Mouse (Mus musculus): ENCODE results near the gene Kif1a.

Gene Kif1a

DNA sequence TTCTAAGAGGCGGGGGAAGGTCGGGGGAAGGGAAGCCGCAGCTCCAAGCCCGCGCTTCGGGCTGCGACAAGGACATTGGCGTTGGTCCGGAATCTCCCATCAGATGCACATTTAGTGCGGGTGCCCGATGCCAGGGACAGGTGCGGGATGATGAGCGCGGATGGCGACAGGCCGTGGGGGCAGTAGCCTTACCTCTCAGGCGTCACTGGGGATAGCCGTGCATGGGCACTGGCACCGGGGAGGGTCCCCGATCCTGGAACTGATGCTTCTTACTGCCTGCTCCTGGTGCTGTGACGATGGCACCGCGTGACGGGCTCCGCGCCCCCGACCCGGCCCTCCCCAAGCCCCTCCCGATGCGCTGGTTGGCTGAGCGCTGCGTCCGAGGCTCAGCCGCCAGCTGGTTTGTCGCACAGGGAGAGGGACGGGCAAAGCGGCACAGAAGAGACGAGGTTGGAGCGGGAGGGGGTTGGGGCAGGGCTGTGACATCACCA lies at the start of gene Kif1a:
Gene Kif1a, minus strand, starts transcription at position 381 of the 491 bp plus-strand sequence.
- peak; percentile 87 for DNase-seq (ENCODE audit: low spot score)

DNA sequence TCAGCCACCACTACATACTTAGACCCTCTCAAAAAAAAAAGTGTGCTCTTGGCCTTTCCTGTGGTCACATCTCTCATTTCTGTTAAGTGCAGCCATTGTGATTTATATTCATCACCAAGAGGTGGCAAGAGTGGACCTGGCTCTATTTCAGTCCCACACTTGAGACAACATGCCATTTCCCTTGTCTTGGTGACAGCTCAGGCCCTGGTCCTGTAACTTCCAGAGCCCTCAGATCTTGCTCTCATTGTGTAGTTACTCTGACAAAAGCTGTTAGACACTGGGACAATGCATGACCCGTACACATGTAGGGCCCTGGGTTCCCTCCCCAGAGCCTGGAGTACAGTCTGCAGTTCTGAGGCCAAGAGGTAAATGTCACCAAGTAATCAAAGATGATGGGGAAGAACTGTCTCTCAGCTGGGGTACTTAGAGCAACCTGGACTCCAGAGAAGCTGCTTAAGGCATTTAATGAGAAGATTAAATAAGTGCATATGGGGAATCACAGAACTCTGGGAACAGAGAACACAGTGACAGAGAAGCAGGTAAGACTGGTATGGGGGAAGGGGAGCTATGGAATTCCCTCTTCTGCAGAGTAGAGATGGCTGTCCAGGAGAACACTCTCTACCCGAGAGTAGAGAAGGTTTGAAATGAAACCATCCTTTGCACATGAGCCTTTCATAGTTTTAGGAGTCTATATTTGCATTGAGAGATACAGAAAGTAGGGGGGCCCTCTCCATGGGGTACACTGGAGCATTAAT lies 49.3 kb upstream of the Kif1a start:
- DNase-seq (ENCODE audit: low spot score), result no peak

DNA sequence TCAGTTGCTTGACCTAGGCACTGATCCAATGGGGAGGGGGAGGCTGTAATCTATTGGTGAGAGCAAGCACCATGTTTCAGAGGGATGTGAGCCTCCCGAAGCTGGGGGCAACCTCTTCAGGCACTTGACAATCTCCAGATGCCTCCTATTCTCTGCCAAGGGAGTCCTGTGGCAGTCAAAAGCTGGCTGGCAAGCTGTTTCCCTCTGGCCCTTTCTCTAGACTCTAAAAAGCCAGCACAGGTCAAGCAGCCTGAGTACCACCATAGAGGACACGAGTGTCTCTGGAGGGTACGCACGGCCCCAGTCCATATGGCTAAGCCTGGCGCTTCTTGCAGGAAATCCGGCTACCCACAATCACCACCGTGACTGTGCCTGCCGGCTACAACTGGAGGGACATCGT lies 42.4 kb upstream of the Kif1a start:
- DNase-seq (ENCODE audit: low spot score), result no peak

DNA sequence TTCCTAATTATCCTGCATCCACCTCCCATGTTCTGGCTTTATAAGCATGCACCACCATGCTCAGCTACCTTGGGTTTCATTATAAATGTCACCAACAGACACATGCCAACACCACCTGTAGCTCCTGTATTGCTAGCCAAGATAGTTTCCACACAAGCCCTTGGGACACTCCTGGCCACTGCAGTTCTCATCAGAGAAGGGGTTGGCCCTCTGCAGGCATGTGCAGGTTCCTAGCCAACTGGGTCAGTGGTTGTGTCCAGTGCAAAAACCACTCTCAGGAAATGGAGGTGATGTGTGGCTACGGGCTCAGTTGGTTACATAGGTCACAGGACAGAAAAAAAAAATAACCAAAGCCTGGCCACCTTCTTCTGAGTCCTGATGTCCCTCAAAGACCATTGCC lies 41.1 kb upstream of the Kif1a start:
- no peak for DNase-seq (ENCODE audit: low spot score)

DNA sequence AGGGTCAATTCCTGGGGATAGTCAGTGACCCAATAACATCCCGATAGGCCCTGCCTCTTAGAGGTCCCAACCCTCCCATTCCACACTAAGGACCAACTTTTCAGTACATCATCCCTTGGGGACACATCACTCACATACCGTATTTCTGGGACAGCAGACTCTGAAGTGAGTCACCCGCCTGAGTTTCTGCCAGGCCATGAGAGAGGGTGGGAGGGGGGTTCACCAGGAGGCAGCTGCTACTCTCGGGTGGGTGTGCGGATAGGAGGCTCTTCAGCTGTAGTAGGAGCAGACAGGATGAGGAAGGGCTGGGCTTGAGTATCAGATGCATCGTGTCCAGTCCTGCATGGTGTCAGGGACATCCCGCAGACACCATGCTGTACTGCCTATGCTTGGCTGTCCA lies 38.0 kb upstream of the Kif1a start:
- no peak for DNase-seq (ENCODE audit: low spot score)

DNA sequence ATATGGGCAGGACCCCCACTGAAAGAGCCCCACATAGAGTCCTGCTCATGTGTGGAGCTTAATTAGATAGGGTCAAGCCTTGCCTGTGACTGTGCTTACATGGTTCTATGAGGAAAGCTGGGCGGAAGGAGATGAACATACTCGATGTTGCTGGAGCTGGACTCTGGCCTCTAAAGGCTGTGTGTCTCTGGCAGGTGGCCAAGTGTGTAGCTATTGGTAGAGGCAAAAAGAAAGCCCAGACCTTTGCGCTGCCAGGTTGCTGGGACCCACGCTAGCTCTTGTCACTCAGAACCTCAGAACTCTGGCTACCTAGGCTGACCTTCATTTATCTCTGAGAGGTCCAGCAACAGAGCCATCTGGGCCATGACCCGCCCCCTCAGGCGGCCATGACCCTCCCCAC lies 36.8 kb upstream of the Kif1a start:
- no peak for DNase-seq (ENCODE audit: low spot score)

DNA sequence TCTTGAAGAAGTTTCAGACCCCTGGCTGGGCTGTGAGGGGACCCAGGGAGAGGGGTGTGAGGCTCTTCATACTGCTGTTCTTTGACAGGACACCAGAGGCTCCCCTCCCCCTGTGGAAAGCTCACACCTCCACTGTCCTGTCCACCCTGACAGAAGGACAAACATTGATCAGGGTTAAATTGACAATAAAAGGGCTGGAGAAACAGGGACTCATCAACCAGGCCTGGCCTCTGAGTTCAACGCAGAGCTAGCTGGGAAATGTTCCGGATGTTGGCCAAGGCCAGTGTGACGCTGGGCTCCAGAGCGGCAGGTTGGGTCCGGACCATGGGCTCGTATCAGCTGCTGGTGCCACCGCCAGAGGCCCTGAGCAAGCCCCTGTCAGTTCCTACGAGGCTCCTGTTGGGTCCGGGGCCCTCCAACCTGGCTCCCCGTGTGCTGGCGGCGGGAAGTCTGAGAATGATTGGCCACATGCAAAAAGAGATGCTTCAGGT lies 33.3 kb upstream of the Kif1a start, which contains the start of gene Agxt:
Gene Agxt, plus strand, starts transcription at position 205 of the 491 bp plus-strand sequence.
- DNase-seq (ENCODE audit: low spot score), result no peak

DNA sequence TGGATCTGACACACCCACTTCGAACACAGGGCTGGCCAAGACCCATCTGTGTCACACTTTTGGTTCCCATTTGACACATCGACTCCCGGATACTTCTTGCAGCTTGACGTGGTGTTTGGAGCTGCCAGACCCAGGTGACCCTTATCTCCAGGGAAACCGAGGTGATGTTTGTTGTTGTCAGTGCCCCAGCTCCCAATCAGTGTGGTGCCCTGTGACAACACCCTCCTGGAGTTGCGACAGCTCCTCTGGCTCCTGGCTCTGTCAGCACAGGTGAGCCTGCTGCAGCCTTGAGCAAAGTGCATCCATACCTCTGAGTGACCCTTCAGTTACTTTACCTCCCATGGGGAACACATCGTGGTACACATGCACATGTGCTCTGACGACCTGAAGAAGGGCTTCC lies 30.9 kb upstream of the Kif1a start:
- DNase-seq (ENCODE audit: low spot score), result no peak

DNA sequence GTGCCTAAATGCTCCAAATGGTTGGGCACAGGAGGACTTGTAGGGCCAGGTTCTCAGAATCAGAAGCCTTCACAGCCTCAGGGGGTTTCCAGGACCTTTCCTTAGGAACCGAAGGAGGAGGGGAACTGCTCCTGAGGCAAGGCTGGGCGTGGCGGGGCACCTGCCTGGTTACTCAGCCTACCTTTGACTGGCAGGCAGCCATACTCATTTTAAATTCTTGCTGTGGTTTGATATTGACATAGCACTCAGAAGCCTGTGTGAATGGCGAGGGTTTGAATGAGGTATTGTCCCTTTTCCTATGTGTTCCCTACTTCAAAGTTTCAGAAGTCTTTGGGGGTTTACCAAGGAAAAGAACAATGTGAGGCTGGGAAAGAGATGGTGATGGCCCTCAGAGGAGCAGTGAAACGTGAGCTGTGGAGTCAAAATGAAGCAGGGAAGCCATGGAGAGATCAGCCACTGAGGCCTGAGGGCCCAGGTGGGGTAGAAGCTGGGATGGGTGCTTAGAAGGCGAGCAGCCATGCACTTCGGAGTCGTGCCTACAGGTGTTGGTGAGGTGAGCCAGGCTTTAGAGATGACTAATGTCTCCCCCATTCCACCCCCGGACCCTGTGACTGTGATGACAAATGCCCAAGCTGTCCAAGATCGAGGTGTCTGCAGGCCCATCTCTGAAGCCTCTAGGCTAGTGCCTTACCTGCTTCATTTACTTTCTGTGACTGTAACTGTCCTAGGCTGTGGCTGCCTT lies 28.7 kb upstream of the Kif1a start:
- no peak for DNase-seq (ENCODE audit: low spot score)

DNA sequence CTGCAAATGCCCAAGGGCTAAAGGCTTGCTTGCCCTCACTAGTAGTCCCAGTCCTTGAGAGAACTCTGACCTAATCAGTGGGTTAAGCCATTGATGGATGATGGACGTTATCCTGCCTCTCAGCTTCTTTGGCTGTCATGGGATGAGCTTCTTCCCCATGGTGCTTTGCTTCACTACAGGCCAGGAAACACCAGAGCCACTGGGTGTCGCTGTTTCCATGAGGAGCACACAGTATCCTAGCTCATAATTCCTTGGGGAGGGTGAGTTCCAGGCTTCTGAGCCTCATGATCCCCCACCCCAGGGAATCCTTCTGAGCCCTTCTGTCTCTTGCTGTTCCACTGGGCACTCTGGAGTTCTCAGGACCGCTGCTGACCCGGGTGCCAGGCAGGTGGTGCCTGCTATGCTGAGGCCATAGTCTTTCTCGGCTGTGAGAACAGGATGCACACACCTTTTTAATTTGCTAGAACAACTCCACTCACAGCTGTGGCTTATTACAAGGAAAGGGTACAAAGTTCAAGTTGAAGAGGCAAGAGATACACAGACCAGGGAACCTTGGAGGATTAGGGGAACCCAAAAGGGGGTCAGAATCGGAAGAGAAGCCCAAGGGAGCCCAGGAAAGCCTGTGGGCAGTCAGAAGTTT lies 27.1 kb upstream of the Kif1a start:
- peak; percentile 87 for DNase-seq (ENCODE audit: low spot score)

DNA sequence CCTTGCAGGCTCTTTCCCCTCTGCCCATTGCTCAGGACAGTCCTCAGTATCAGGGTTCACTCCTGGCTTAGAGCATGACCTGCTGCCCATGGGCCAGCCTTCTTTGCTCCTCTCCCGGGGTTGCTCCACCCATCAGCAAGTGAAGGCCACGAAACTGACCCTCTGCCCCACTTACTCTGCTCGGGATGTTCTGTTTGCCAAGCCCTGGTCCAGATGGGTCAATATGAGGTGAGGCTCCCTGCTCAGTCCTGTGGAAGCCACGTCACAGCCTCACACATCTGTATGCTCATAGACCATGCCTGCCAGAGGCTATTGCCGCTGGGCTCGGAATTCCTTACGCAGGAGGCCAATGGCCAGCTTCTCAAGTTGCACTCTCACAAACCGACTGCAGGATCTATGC lies 26.5 kb upstream of the Kif1a start:
- DNase-seq (ENCODE audit: low spot score), result no peak

DNA sequence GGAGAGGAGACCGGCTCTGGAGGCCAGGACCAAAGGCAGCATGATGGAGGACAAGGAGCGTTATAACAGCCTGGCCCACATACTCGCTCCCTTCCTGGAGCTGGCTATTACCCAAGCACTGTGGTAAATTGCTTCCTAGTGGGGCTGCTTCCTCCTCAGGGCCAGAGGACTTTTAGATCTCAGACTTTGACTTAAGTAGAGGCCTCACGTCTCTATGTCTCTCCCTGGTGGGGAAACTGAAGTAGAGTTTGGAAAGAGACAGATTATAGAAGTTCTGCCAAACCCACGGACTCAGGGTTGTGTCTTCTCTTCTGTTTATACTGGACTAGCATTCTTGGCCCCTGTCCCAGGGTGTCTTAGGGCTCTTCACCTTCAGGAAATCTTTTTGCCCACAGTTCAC lies 23.5 kb upstream of the Kif1a start:
- DNase-seq (ENCODE audit: low spot score), result no peak

DNA sequence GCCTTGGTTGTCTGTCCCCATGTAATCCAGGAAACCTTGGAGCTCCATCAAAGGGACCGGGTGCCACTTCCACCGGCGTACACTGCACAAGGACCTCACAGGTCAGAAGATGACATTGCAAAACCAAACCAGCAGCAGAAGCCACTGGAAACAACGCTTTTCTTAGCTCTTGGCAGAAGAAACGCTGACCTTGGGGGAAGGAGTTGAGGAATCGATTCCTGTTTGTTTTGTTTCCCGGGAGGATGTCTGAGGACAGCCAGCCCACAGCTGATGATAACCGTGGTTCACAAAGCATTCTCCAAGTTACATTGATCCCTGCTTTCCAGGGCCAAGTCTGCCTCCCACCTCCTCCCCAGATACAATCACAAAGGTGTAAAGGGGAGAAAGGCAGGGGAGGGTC lies 22.3 kb upstream of the Kif1a start:
- DNase-seq (ENCODE audit: low spot score), result no peak

DNA sequence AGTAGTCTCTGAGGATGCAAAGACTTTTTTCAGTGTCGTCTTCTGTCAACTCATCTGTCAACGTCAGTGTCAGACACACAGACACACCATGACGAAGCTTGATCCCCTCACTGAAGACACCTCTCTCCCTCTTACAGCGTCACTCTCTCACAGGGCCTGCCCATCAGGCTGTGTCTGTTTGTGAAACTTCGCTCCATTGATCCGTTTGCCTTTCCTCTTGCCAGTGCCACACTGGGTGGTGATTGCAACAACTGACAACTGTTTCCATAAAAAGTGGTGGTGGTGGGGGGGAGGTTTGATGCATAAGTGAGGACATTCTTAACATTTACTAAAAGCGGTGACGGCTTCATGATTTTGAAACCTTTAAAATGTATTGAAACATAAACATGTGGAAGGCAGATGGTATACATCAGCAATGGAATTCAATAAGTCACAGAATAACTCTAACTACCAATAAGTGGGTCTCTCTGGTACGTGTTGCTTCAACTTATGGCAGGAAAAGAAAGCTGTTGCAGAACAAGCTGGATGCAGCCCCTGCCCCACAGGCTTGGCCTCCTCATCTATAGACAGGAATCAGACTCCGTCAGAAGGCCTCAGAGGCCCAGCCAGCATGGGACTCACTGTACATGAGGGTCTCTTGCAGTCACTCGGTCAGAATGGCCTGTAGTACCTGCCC lies 21.6 kb upstream of the Kif1a start:
- no peak for DNase-seq (ENCODE audit: low spot score)

DNA sequence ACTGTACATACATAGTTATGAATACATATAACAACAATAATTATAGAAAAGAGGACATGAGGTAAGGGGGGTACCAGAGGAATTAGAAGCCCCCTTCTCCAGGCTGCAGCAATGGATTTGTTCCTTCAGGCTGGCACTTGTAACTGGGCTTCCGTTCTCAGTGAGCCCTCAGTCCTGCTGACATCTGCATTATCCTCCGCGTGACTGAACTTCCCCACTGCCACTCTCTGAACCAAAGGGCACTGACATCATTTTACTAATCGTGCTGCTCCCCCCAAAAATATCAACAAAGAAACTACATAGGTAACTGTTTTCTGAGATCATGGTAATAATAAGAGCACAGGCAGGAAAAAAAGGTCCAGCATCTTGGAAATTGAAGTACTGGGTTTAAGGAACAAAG lies 17.1 kb upstream of the Kif1a start:
- peak; percentile 46 for DNase-seq (ENCODE audit: low spot score)

DNA sequence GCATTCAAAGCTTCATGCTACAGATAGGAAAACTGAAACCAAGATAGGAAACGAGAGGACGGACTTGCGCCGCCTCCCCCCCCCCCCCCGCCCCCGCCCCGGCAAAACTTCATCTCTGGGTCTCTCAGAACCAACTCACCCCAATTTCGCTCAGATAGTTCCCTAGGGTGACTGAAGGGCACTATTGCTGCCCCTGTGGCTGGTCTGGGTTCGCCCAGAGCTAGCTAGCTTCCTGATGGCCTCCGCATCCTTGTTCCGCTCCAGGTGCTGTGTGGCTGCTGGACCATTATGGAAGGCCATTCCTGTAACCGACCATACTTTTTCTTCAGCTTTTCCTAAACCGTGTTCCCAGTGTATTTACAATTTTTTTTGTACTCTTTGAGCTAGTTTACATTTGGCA lies 13.7 kb upstream of the Kif1a start:
- DNase-seq (ENCODE audit: low spot score), result peak; percentile 34

DNA sequence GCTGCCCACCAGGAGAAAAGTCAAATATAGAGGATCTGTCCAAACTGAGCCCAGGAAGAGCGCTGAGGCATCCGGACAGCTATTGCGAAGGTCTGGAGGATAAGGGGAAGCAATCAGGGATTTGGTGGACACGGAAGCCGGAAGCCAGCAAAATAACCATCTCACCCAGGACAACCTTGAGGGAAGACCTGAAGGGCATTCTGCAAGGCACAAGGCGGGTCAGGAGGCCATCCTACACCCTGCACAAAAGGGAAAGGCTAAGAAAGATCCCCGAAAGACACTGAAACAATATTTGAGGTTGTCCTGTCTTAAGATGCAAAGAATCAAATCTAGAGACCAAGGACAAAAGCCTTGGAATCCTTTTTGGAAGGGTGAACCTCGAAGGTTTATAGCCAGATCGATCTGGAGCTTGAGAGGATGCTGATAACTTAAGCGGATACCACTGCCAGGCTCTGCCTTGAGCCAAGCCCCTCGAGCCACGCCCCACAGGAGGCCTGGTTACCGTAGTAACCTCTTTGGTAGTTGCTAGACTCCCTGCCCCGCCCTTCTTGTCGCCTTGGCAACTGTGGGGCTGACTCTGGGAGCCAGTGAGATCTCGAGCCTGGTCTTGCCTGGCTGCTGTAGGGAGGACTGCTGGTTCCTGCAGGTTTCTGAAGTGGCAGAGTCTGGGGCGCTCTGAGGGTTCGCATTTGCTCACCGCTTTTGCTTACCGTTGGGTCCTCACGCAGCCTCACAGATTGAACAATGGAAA lies 13.1 kb upstream of the Kif1a start:
- peak; percentile 97 for DNase-seq (ENCODE audit: low spot score)

DNA sequence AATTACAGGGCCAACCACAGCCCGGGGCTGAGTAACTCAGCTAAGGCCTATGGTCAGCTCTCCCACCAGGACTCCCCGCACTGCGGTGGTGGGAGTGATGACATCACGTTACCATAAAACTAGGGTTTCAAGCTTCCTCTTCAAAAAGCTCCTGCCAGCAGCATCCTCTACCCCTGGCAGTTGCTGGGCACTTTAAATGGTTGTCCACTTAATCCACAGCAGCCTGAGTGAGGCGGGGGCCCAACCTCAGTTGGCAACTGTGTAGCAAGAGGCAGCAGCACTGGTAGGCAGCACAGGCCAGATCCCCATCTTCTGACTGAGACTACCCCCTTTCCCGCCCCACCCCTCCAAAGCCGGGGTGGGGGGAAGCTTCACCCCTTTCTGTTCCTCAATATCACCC lies 949 bp upstream of the Kif1a start:
- DNase-seq (ENCODE audit: low spot score), result no peak

DNA sequence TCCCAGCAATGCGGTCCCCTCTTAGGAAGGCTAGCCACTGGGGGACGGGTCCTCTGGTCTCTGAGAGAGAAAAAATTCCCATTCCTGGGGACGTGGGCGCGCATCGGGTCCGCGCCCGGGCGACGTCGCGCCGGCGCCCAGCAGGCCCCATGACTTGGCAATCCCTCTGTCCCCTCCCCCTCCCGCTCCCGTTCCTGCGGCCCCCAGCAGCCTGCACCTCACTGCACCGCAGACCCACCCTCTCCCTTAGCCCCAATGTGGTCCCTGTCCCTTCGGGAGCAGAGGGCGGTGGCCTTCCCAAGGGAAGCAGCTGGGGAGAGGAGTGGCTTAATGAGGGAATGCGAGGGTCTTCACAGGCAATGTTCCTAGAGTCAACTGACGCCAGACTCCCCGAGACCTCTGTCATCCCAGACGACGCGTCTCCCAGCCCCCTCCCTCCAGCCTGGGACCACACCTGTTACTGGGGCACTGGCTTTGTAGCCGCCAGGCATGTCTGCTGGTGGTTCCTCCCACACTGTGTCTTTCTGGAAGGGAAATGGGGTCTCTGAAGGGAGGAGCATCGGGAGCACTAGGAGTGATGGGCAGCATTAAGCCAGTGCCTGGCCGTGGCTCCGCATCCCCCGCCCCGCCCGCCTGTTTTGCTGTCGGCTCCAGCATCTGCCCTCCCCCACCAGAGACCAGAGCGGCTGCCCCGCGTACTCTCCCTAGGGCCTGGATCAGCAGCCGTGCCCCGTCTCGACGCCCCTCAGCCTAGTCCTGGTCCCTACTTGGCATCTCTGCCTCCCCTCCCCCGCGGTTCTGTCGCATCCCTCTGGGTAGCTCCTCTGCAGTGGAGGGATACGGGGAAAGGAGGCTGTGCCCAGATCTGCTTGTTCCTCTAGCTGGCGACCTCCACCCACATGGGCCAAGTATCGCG lies 917 bp downstream of the Kif1a start:
- peak; percentile 72 for DNase-seq (ENCODE audit: low spot score)

DNA sequence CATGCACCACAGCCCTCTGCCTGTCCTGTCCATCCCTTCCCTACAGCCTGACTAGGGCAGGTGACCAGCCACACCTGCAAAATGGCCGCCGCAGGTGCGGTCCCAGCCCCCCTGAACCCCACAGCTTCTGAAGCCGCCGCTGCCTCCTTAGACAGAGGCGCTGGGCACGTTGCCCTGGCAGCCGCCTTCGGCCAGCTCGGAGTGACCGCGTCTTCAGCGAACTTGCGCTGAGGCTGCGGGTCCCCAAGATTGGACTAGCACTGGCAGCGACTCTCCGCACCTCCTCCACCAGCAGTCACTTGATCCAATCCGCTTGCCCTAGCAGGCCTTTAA lies 1.5 kb downstream of the Kif1a start:
- DNase-seq (ENCODE audit: low spot score), result no peak

DNA sequence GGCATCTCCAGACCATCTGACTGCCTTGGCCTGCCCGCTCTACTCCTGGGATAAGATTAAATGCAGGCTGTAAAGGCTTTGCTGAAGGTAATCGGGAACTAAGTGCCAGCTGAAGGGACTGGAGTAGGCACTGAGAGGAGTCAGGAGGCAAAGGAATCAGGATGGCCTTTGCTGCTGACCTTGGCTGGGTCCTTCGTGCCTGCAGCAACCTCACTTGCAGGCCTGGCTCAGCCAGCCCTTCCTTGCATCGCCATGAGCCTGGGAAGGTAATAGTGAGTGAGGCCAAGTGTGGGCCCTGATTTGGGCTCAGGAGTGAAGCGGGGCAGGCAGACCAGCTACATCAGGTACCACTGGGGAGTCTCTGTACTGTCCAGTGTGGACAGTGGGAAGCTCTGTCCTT lies 2.8 kb downstream of the Kif1a start:
- DNase-seq (ENCODE audit: low spot score), result no peak

All from retina, embryonic 14.5 days (tissue).